Mouse (Mus musculus) spleen, adult 2 months (tissue): ENCODE data around the gene Map7.

Source experiments
- CTCF ChIP-seq: fragments of 200-500 bp; IDR thresholded peaks from 2 replicates; pipeline ENCODE4 v1.5.1; 2011; ENCODE audit warnings: mild to moderate bottlenecking, inconsistent platforms; ENCODE audit not compliant: insufficient read depth, insufficient read length, insufficient replicate concordance; ENCODE audit errors: extremely low read depth
- POLR2A ChIP-seq: fragments of 200-500 bp; IDR thresholded peaks from 2 replicates; pipeline ENCODE4 v1.6.1; 2011; ENCODE audit warnings: low read depth, low read length, inconsistent platforms

DNA sequence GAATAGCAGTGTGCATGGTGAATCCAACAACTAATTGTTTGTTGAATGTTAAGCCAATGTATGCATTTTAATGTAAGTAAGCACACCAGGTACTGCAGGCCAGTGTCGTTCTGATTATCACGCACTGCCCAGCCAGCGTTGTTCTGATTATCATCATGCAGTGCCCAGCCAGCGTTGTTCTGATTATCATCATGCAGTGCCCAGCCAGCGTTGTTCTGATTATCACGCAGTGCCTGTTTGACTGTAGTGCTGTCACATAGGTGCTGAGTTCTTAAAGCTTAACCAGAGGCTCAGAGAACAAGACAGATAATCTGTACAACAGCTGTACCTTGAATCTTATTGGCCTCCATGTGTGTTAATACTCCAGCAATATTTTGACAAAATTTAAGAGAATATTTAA is 88.0 kb downstream of the Map7 start:
- TF ChIP-seq POLR2A (no peak), CTCF (no peak)
